8 mouse cellular contexts compared by ENCODE assay signal in the genomic region with DNA sequence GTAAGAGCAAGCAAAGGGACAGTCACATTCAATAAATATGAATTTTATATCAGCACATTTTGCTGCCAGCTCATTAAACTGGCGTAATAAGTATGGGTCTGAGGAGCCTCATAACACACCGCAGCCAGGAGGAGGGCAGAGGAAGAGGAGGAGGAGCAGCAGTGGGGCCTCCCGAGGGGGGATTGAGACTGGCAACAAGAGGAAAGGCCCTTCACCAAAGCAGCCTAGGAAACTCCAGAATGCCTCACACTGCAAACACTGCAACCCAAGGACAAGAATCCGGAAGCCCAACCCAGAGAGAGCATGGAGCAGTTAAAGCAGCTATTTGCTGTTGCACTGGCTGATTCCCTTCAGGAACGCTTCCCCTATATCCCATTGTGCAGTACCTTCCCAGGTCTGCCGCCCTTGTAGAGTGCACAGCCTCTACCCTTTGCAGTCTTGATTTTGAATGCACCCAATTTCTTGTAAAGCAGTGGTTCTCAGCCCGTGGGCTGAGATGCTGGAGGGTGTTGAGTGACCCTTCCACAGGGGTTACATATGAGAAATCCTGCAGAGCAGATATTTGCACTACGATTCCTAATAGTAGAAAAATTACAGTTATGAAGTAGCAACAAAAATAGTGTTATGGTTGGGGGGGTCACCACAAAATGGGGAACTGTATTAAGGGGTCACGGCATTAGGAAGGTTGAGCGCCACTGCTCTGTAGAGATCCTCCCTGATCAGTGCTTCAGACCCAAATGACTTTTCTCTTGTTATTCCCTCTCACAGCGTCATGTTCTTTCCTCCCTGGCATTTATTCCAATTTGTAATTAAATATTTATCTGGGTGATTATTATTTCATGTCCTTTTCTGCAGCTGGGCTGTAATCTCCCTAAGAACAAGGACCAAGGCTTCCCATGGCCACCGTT.
DNase-seq lines count a peak whose midpoint lies in the region; ATAC-seq and TF ChIP-seq lines count a peak whose summit lies in the region.

No protein-coding gene starts in this region.

- no peaks in the 10 kb centered on the region for H3K4me1 ChIP-seq in intestine, embryonic 15.5 days (replicated peaks)
- no peaks in the 10 kb centered on the region for H3K4me1 ChIP-seq in intestine, postnatal 0 days (replicated peaks; ENCODE audit: control insufficient read depth, insufficient read depth, low read length)
- peaks cover 17% of the 10 kb centered on the region; the same call in 1 of the 2 replicates for H3K4me1 ChIP-seq in midbrain, embryonic 13.5 days (replicated peaks)

- no peak overlapping the region for H3K4me3 ChIP-seq in intestine, embryonic 15.5 days (replicated peaks)
- no peak overlapping the region for H3K4me3 ChIP-seq in intestine, postnatal 0 days (ENCODE audit: low read depth, low read length)
- H3K4me3 ChIP-seq in midbrain, embryonic 13.5 days (replicated peaks): no peak overlapping the region
- H3K4me3 ChIP-seq in gastrocnemius, adult 2 months: no peak overlapping the region

- no peak overlapping the region for H3K27ac ChIP-seq in intestine, embryonic 15.5 days
- H3K27ac ChIP-seq in intestine, postnatal 0 days (ENCODE audit: low read depth, low read length): no peak overlapping the region
- peak overlapping the region; percentile 61 for H3K27ac ChIP-seq in midbrain, embryonic 13.5 days
- no peak overlapping the region for H3K27ac ChIP-seq in gastrocnemius, adult 2 months

- no peaks in the 10 kb centered on the region for H3K36me3 ChIP-seq in intestine, embryonic 15.5 days
- no peaks in the 10 kb centered on the region for H3K36me3 ChIP-seq in intestine, postnatal 0 days (ENCODE audit: control insufficient read depth, insufficient read depth)
- no peaks in the 10 kb centered on the region for H3K36me3 ChIP-seq in midbrain, embryonic 13.5 days

- intact Hi-C loops in gastrocnemius, adult 2 months (cut with DNase I): no loop called here

- DNase-seq in embryo, embryonic 9.5 days (ENCODE audit: extremely low spot score): peak; percentile 19
- peak; percentile 2 for DNase-seq in kidney, adult 9 months
- DNase-seq in ovary, postnatal 14 days (ENCODE audit: low spot score): no peak
- DNase-seq in gastrocnemius, postnatal 10 days: no peak
- DNase-seq in gastrocnemius, adult 2 months: no peak

- 51% methylated on average over 12 of the region's 12 CpGs for WGBS in intestine, embryonic 15.5 days
- WGBS in intestine, postnatal 0 days: 50% methylated on average over 12 of the region's 12 CpGs
- WGBS in midbrain, embryonic 13.5 days: 49% methylated on average over 12 of the region's 12 CpGs

- no peaks in the 10 kb centered on the region for H3K27me3 ChIP-seq in intestine, embryonic 15.5 days (replicated peaks)
- no peaks in the 10 kb centered on the region for H3K27me3 ChIP-seq in intestine, postnatal 0 days (replicated peaks; ENCODE audit: control insufficient read depth, insufficient read depth, low read length)
- H3K27me3 ChIP-seq in midbrain, embryonic 13.5 days: no peaks in the 10 kb centered on the region

- TF ChIP-seq CTCF in intestine, postnatal 0 days (IDR thresholded peaks at IDR 0.05; ENCODE audit: low read depth): no peak
- TF ChIP-seq CTCF in gastrocnemius, adult 2 months (IDR thresholded peaks at IDR 0.05): no peak

- ATAC-seq in intestine, embryonic 15.5 days: peak; percentile 23; the same call in 1 of the 2 replicates
- ATAC-seq in intestine, postnatal 0 days: no peak
- peak; percentile 73 for ATAC-seq in midbrain, embryonic 13.5 days

- no peak overlapping the region for H3K4me2 ChIP-seq in intestine, embryonic 15.5 days (replicated peaks)
- no peak overlapping the region for H3K4me2 ChIP-seq in intestine, postnatal 0 days (replicated peaks; ENCODE audit: low read depth)
- H3K4me2 ChIP-seq in midbrain, embryonic 13.5 days (replicated peaks): no peak overlapping the region; the same call in 1 of the 2 replicates

- H3K9me3 ChIP-seq in intestine, embryonic 15.5 days: no peaks in the 10 kb centered on the region
- no peaks in the 10 kb centered on the region for H3K9me3 ChIP-seq in intestine, postnatal 0 days (ENCODE audit: control insufficient read depth)
- H3K9me3 ChIP-seq in midbrain, embryonic 13.5 days: no peaks in the 10 kb centered on the region

- no peak overlapping the region for H3K9ac ChIP-seq in intestine, embryonic 15.5 days
- H3K9ac ChIP-seq in intestine, postnatal 0 days (ENCODE audit: low read depth, low read length): no peak overlapping the region
- H3K9ac ChIP-seq in midbrain, embryonic 13.5 days (replicated peaks): no peak overlapping the region

Comparison
In these comparisons a context has a peak if more than half of its experiments do, and no peak if none do; other contexts are left out.
1. DNase-seq: peak in embryo, embryonic 9.5 days (single experiment) and kidney, adult 9 months (single experiment); none in ovary, postnatal 14 days (single experiment), gastrocnemius, postnatal 10 days (single experiment) and gastrocnemius, adult 2 months (single experiment).